In genomic region chr9:115483721-115484120, GRCm38 (mm10) we compare ENCODE assay signal across 21 mouse cellular contexts.
"Had no signal": no experiment of that assay in that cellular context is flagged by ENCODE, and none has a peak within 500 bp of the region (broad histone marks: within the 10 kb centered on the region; RNA-seq: fewer than 3 reads in every experiment).

No protein-coding gene starts in this region.

- H3K36me3 ChIP-seq: limb, embryonic 10.5 days; limb, embryonic 13.5 days; liver, embryonic 12.5 days; liver, embryonic 15.5 days; lung, embryonic 15.5 days; midbrain, embryonic 10.5 days; midbrain, embryonic 13.5 days; stomach, embryonic 15.5 days had no signal

- ATAC-seq: liver, embryonic 12.5 days; midbrain, embryonic 13.5 days; midbrain, embryonic 16.5 days had no signal

- DNase-seq: kidney, adult 18-20 months; kidney, adult 9 months; kidney, postnatal 14 days; kidney, postnatal 4 days; layer of hippocampus, adult 9-11 months; liver; lung, adult 18-20 months; lung, postnatal 10 days; lung, postnatal 36 days; right cerebral cortex, postnatal 14 days; right cerebral cortex, postnatal 4 days; thymus, postnatal 36 days had no signal

- H3K27me3 ChIP-seq: limb, embryonic 13.5 days; liver, embryonic 12.5 days; liver, embryonic 15.5 days; lung, embryonic 15.5 days; midbrain, embryonic 13.5 days; stomach, embryonic 15.5 days had no signal
